Mouse (Mus musculus) embryonic facial prominence, embryonic 13.5 days (tissue): Measurements from ENCODE around the gene Myh9. TPM values are rescaled to one million over a fixed set of nuclear protein-coding genes. Genes with fewer than 3 reads are reported as not detected.

Experiments used
- ATAC-seq: fragments of 200-750 bp; cut with Nextera tagmentation; 2 replicates; pipeline ENCODE4 v1.8.0; 2017; ENCODE audit warnings: low read depth; ENCODE audit not compliant: insufficient number of reproducible peaks, insufficient read depth, low FRiP score, low TSS enrichment
- H3K27ac ChIP-seq: fragments of 300-500 bp; sonication (generic); 2 replicates; pipeline ENCODE4 v1.5.1; 2015; ENCODE audit warnings: moderate library complexity, mild to moderate bottlenecking, inconsistent platforms
- H3K27me3 ChIP-seq: fragments of 300-500 bp; sonication (generic); 2 replicates; pipeline ENCODE4 v1.6.1; 2015; ENCODE audit warnings: mild to moderate bottlenecking, inconsistent platforms
- H3K36me3 ChIP-seq: fragments of 300-500 bp; sonication (generic); 2 replicates; pipeline ENCODE4 v1.6.1; 2015; ENCODE audit warnings: mild to moderate bottlenecking, inconsistent platforms
- H3K4me1 ChIP-seq: fragments of 300-500 bp; sonication (generic); 2 replicates; pipeline ENCODE4 v1.6.1; 2015; ENCODE audit warnings: inconsistent platforms
- H3K4me2 ChIP-seq: fragments of 300-500 bp; sonication (generic); 2 replicates; pipeline ENCODE4 v1.6.1; 2015; ENCODE audit warnings: moderate library complexity, mild to moderate bottlenecking, inconsistent platforms
- H3K4me3 ChIP-seq: fragments of 300-500 bp; sonication (generic); 2 replicates; pipeline ENCODE4 v1.5.1; 2015; ENCODE audit warnings: mild to moderate bottlenecking, inconsistent platforms
- H3K9ac ChIP-seq: fragments of 300-500 bp; sonication (generic); 2 replicates; pipeline ENCODE4 v1.6.1; 2015; ENCODE audit warnings: mild to moderate bottlenecking, inconsistent platforms
- H3K9me3 ChIP-seq: fragments of 300-500 bp; sonication (generic); 2 replicates; pipeline ENCODE4 v1.6.1; 2016; ENCODE audit warnings: inconsistent platforms
- WGBS: fragments of 180-500 bp; shearing (Covaris S2); methylation state at CpG from one replicate; pipeline ENCODE4 v1.1.7; 2015; ENCODE audit warnings: mixed read lengths; 5-methylcytosine and 5-hydroxymethylcytosine counted together
- polyA plus RNA-seq: library from polyadenylated mRNA; unstranded; fragments of >200 nt; fragmentation: Nextera tagmentation; extraction: Ambion mirVana; gene quantifications from 2 replicates; pipeline ENCODE4 v1.2.1, GENCODE M21; 2015

Gene Myh9
- polyA plus RNA-seq, 1 experiment from 2014 or later = 36.2 TPM

- no peak overlapping the region for H3K4me2 ChIP-seq
- H3K4me1 ChIP-seq = no peaks in the 10 kb centered on the region
- H3K9ac ChIP-seq = no peak overlapping the region
- no peak overlapping the region for H3K27ac ChIP-seq
- no peak for ATAC-seq
- 93% methylated on average over 5 of the region's 5 CpGs for WGBS
- peaks cover 94% of the 10 kb centered on the region for H3K36me3 ChIP-seq
- no peaks in the 10 kb centered on the region for H3K9me3 ChIP-seq
- no peak overlapping the region for H3K4me3 ChIP-seq
- no peaks in the 10 kb centered on the region for H3K27me3 ChIP-seq
Measured at GRCm38 (mm10) chr15:77770341-77770740, 71.6 kb downstream of the Myh9 start.

GRCm38 (mm10) chr15:77766981-77767380, 75.0 kb downstream of the Myh9 start:
- Histone ChIP-seq H3K4me3 (no peak overlapping the region), H3K4me1 (no peaks in the 10 kb centered on the region), H3K27ac (no peak overlapping the region), H3K9me3 (no peaks in the 10 kb centered on the region), H3K36me3 (peaks cover 100% of the 10 kb centered on the region), H3K9ac (no peak overlapping the region), H3K4me2 (no peak overlapping the region), H3K27me3 (no peaks in the 10 kb centered on the region)
- ATAC-seq = no peak
- WGBS = 89% methylated on average over 11 of the region's 11 CpGs

GRCm38 (mm10) chr15:77765484-77766093, 76.4 kb downstream of the Myh9 start:
- no peak overlapping the region for H3K9ac ChIP-seq
- peaks cover 99% of the 10 kb centered on the region for H3K36me3 ChIP-seq
- ATAC-seq = no peak
- no peaks in the 10 kb centered on the region for H3K9me3 ChIP-seq
- 92% methylated on average over 16 of the region's 16 CpGs for WGBS
- H3K4me2 ChIP-seq = no peak overlapping the region
- no peak overlapping the region for H3K27ac ChIP-seq
- H3K27me3 ChIP-seq = no peaks in the 10 kb centered on the region
- H3K4me3 ChIP-seq = no peak overlapping the region
- H3K4me1 ChIP-seq = no peaks in the 10 kb centered on the region

- H3K4me1 ChIP-seq = no peaks in the 10 kb centered on the region
- 79% methylated on average over 13 of the region's 13 CpGs for WGBS
- H3K36me3 ChIP-seq = peaks cover 97% of the 10 kb centered on the region
- H3K4me3 ChIP-seq = no peak overlapping the region
- no peak overlapping the region for H3K9ac ChIP-seq
- H3K9me3 ChIP-seq = no peaks in the 10 kb centered on the region
- no peaks in the 10 kb centered on the region for H3K27me3 ChIP-seq
- no peak for ATAC-seq
- no peak overlapping the region for H3K27ac ChIP-seq
- H3K4me2 ChIP-seq = no peak overlapping the region
Measured at GRCm38 (mm10) chr15:77764391-77765006, 77.5 kb downstream of the Myh9 start.

- no peak overlapping the region for H3K4me3 ChIP-seq
- WGBS = 89% methylated on average over 11 of the region's 11 CpGs
- peaks cover 89% of the 10 kb centered on the region for H3K36me3 ChIP-seq
- H3K4me2 ChIP-seq = no peak overlapping the region
- H3K4me1 ChIP-seq = no peaks in the 10 kb centered on the region
- no peaks in the 10 kb centered on the region for H3K27me3 ChIP-seq
- H3K27ac ChIP-seq = no peak overlapping the region
- H3K9ac ChIP-seq = no peak overlapping the region
- H3K9me3 ChIP-seq = no peaks in the 10 kb centered on the region
- no peak for ATAC-seq
Measured at GRCm38 (mm10) chr15:77763702-77764101, 78.3 kb downstream of the Myh9 start.

GRCm38 (mm10) chr15:77763050-77763449, 78.9 kb downstream of the Myh9 start:
- no peaks in the 10 kb centered on the region for H3K27me3 ChIP-seq
- no peak for ATAC-seq
- WGBS = 92% methylated on average over 16 of the region's 16 CpGs
- H3K4me2 ChIP-seq = no peak overlapping the region
- H3K4me1 ChIP-seq = no peaks in the 10 kb centered on the region
- no peak overlapping the region for H3K4me3 ChIP-seq
- no peak overlapping the region for H3K9ac ChIP-seq
- H3K9me3 ChIP-seq = no peaks in the 10 kb centered on the region
- H3K36me3 ChIP-seq = peaks cover 83% of the 10 kb centered on the region
- H3K27ac ChIP-seq = no peak overlapping the region

GRCm38 (mm10) chr15:77761561-77762380, 80.2 kb downstream of the Myh9 start:
- WGBS = 77% methylated on average over 22 of the region's 22 CpGs

GRCm38 (mm10) chr15:77761083-77761482, 80.9 kb downstream of the Myh9 start:
- Histone ChIP-seq H3K27ac (no peak overlapping the region), H3K36me3 (peaks cover 63% of the 10 kb centered on the region), H3K9me3 (no peaks in the 10 kb centered on the region), H3K4me2 (no peak overlapping the region), H3K4me3 (no peak overlapping the region), H3K4me1 (no peaks in the 10 kb centered on the region), H3K9ac (no peak overlapping the region), H3K27me3 (no peaks in the 10 kb centered on the region)
- 95% methylated on average over 7 of the region's 7 CpGs for WGBS
- no peak for ATAC-seq

More at GRCm38 (mm10) chr15:77761561-77762380, 80.2 kb downstream of the Myh9 start:
- Histone ChIP-seq H3K4me1 (no peaks in the 10 kb centered on the region), H3K4me3 (no peak overlapping the region), H3K36me3 (peaks cover 70% of the 10 kb centered on the region), H3K9ac (no peak overlapping the region), H3K4me2 (no peak overlapping the region), H3K27ac (no peak overlapping the region), H3K27me3 (no peaks in the 10 kb centered on the region), H3K9me3 (no peaks in the 10 kb centered on the region)
- ATAC-seq = no peak

GRCm38 (mm10) chr15:77760037-77760436, 81.9 kb downstream of the Myh9 start:
- Histone ChIP-seq H3K4me1 (no peaks in the 10 kb centered on the region), H3K4me3 (no peak overlapping the region), H3K27me3 (no peaks in the 10 kb centered on the region), H3K36me3 (peaks cover 53% of the 10 kb centered on the region), H3K9ac (no peak overlapping the region), H3K4me2 (no peak overlapping the region), H3K27ac (no peak overlapping the region), H3K9me3 (no peaks in the 10 kb centered on the region)
- no peak for ATAC-seq
- 93% methylated on average over 16 of the region's 16 CpGs for WGBS

GRCm38 (mm10) chr15:77757586-77758226, 84.3 kb downstream of the Myh9 start:
- Histone ChIP-seq H3K4me3 (no peak overlapping the region), H3K27ac (no peak overlapping the region), H3K4me1 (no peaks in the 10 kb centered on the region), H3K9ac (no peak overlapping the region), H3K27me3 (no peaks in the 10 kb centered on the region), H3K36me3 (peaks cover 29% of the 10 kb centered on the region), H3K9me3 (no peaks in the 10 kb centered on the region), H3K4me2 (no peak overlapping the region)
- WGBS = 76% methylated on average over 4 of the region's 4 CpGs
- no peak for ATAC-seq

- Histone ChIP-seq H3K27ac (no peak within 1 kb of the TSS), H3K9me3 (no peaks in the 10 kb centered on the region), H3K4me3 (no peak within 1 kb of the TSS), H3K9ac (no peak within 1 kb of the TSS), H3K27me3 (no peaks in the 10 kb centered on the region), H3K36me3 (peaks cover 21% of the 10 kb centered on the region), H3K4me2 (no peak within 1 kb of the TSS), H3K4me1 (no peaks in the 10 kb centered on the region)
- WGBS = 10% methylated on average over 9 of the region's 9 CpGs
- no peak for ATAC-seq
Measured at GRCm38 (mm10) chr15:77756848-77757247, 85.1 kb downstream of the Myh9 start, which contains the start of gene Apol8. Gene Apol8, minus strand, starts transcription at chr15:77757003.
